Mouse (Mus musculus) lung, adult 18-20 months (tissue): ENCODE measurements around the gene Olfr267.

ENCODE experiments used
- DNase-seq, 2 experiments: peaks; one replicate each; pipeline ENCODE4 v3.0.0; 2022; ENCODE audit warnings: mixed read lengths in 2 of 2

The Olfr267 gene

DNA sequence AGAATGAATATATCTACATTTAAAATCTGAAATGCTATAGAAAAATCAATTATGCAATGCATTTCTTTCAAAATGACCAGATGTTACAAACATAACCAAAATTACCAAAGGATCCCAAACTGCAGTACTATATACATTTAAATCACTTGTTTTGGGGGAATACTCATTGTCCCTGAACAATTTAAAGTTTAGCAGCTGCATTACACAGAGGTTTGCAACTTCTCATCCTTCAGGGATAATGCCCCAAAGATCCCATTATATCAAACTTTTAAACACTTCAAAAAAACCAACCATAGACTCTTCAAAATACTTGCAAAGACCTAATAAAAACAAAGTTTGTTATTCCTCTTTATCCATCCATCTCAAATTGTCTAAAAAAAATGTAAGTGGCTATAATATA is at the start of gene Olfr267:
Gene Olfr267, minus strand, starts transcription at position 101 of the 400 bp plus-strand sequence.
- no peak for DNase-seq

GRCm38 (mm10) chr4:58832908-58833307 is 45.4 kb upstream of the Olfr267 start:
- no peak for DNase-seq

DNA sequence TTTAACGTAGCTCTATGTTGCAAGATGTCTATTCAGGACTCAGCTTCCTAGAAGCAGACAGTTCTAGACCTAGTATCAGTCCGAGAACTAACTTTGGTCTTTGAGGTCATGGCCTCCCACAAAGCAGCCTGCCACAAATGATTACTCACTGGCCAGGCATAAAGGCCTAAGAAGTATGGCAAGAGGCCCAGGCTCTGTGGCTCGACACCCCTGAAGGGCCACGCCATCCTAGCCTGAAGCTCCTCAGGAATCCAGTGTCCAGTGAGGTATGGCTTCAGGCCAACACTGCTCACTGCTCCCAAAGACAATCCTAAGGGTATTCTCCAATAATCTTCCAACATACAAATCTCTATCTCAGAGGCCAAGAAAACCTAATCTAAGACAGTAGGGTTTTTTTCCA is 38.4 kb upstream of the Olfr267 start:
- no peak for DNase-seq

DNA sequence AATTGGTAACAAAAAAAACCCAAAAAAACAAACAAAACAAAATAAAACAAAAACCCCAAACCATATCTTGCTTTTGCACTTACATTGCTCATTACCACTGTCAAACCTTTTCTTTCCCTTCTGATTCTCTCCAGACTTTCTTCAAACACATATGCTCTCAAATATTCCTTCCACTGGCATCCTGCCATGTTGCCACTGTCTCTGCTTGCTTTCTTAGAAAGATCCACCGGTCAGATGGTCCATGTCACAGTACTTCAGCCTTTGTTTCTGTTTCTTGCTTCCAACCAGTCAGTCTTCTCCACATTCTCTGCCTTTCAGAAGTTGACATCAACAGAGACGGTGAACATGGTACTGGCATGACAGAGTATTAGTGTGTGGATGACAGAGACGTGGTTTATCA is 857 bp downstream of the Olfr267 start:
- no peak for DNase-seq

- peak in 1 of 2 experiments; percentile 3 for DNase-seq
Measured at GRCm38 (mm10) chr4:58763417-58763816, 24.1 kb downstream of the Olfr267 start.

DNA sequence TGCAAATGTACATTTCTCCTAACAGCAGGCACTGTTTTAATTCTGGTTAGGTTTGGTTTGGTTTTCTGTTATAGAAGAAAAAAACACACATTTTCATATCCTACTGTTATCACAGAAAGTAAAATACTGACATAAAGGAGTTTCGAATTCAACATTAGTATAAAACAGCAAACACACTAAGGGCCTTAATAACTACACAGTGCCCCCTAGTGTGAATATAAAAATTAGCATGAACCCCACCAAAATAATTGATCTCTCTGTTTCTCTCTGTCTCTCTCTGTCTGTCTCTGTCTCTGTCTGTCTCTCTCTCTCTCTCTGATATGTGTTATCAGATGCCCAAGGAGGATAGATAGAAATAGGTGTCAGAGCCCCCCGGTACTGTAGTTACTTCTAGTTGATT is 38.0 kb downstream of the Olfr267 start:
- no peak for DNase-seq

GRCm38 (mm10) chr4:58749101-58749500 is 38.4 kb downstream of the Olfr267 start:
- peak; percentile 27 to 46 for DNase-seq

DNA sequence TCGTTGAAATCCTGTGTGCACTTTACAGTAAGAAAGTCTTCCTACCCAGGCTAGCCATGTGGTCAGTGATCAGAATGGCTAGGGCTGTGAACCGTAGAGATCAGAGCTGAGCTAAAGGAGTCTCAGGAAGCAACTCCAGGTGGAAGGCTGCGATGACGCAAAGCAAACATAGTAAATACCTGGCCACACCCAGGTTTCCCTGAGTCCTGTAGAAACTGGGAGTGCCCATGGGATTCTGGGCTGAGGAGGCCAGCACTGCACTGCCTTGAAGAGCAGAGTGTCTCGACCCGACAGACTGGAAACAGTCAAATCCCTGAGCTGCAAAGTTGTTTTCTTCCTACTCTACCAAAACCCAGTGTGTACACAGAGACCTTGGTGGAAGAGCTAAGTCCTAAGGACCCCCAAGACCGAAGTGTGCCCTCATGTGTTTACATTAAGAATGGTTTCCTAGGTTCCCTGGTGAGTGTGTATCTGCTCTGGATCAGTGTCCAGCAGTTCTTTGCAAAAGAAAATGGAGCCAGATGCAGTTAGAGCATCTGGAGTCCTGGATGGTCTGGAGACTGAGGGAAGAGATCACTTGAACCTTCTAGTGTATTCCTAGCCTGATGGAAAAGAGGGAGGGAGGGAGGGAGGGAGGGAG is 41.8 kb downstream of the Olfr267 start:
- peak in 1 of 2 experiments; percentile 24 for DNase-seq

- no peak for DNase-seq
Measured at GRCm38 (mm10) chr4:58736867-58737633, 50.5 kb downstream of the Olfr267 start.
